Mouse (Mus musculus) limb, embryonic 10.5 days (tissue): Measurements from ENCODE around the gene Kcnq5. TPM values are rescaled to one million over a fixed set of nuclear protein-coding genes. Genes with fewer than 3 reads are reported as not detected.

ENCODE experiments used
- DNase-seq: peaks from one replicate; pipeline ENCODE4 v3.0.0-alpha.2; 2017; ENCODE audit warnings: low spot score
- H3K27ac ChIP-seq: fragments of 300-500 bp; sonication (generic); 2 replicates; pipeline ENCODE4 v1.5.1; 2016; ENCODE audit warnings: mild to moderate bottlenecking
- H3K27me3 ChIP-seq: fragments of 300-500 bp; sonication (generic); 2 replicates; pipeline ENCODE4 v1.6.1; 2016; ENCODE audit warnings: low read depth, mild to moderate bottlenecking; ENCODE audit not compliant: poor library complexity, severe bottlenecking
- H3K36me3 ChIP-seq: fragments of 300-500 bp; sonication (generic); 2 replicates; pipeline ENCODE4 v1.6.1; 2016; ENCODE audit warnings: mild to moderate bottlenecking, moderate library complexity
- H3K4me1 ChIP-seq: fragments of 300-500 bp; sonication (generic); 2 replicates; pipeline ENCODE4 v1.6.1; 2016
- H3K4me3 ChIP-seq: fragments of 300-500 bp; sonication (generic); 2 replicates; pipeline ENCODE4 v1.5.1; 2016; ENCODE audit warnings: mild to moderate bottlenecking, moderate library complexity
- H3K9me3 ChIP-seq: fragments of 300-500 bp; sonication (generic); replicated peaks from 2 replicates; pipeline ENCODE4 v1.6.1; 2016; ENCODE audit warnings: mild to moderate bottlenecking
- WGBS: fragments of 180-500 bp; shearing (Covaris S2); methylation state at CpG from one replicate; pipeline ENCODE4 v1.1.7; 2016; 5-methylcytosine and 5-hydroxymethylcytosine counted together
- polyA plus RNA-seq: library from polyadenylated mRNA; unstranded; fragments of >200 nt; fragmentation: Nextera tagmentation; extraction: Ambion mirVana; gene quantifications from 2 replicates; pipeline ENCODE4 v1.2.1, GENCODE M21; 2016

Gene Kcnq5
- polyA plus RNA-seq, 1 experiment from 2014 or later, result 0.81 TPM

- no peak overlapping the region for H3K27ac ChIP-seq
- DNase-seq, result no peak
- H3K27me3 ChIP-seq, result no peaks in the 10 kb centered on the region
- H3K4me3 ChIP-seq, result no peak overlapping the region
- no peaks in the 10 kb centered on the region for H3K9me3 ChIP-seq
- H3K36me3 ChIP-seq, result no peaks in the 10 kb centered on the region
- 82% methylated on average over 1 of the region's 1 CpGs for WGBS
- no peaks in the 10 kb centered on the region for H3K4me1 ChIP-seq
Measured at GRCm38 (mm10) chr1:21688918-21689317, 272.8 kb downstream of the Kcnq5 start.

- Histone ChIP-seq H3K36me3 (no peaks in the 10 kb centered on the region), H3K4me1 (no peaks in the 10 kb centered on the region), H3K4me3 (no peak overlapping the region), H3K27me3 (no peaks in the 10 kb centered on the region), H3K27ac (no peak overlapping the region), H3K9me3 (no peaks in the 10 kb centered on the region)
- 93% methylated on average over 3 of the region's 3 CpGs for WGBS
- no peak for DNase-seq
Measured at GRCm38 (mm10) chr1:21684444-21684843, 277.3 kb downstream of the Kcnq5 start.

- Histone ChIP-seq H3K36me3 (no peaks in the 10 kb centered on the region), H3K4me3 (no peak overlapping the region), H3K4me1 (no peaks in the 10 kb centered on the region), H3K27me3 (no peaks in the 10 kb centered on the region), H3K27ac (no peak overlapping the region), H3K9me3 (no peaks in the 10 kb centered on the region)
- 88% methylated on average over 3 of the region's 3 CpGs for WGBS
- no peak for DNase-seq
Measured at GRCm38 (mm10) chr1:21676805-21677204, 284.9 kb downstream of the Kcnq5 start.

- 86% methylated on average over 3 of the region's 3 CpGs for WGBS
- Histone ChIP-seq H3K4me3 (no peak overlapping the region), H3K4me1 (no peaks in the 10 kb centered on the region), H3K36me3 (no peaks in the 10 kb centered on the region), H3K27ac (no peak overlapping the region), H3K9me3 (no peaks in the 10 kb centered on the region), H3K27me3 (no peaks in the 10 kb centered on the region)
- no peak for DNase-seq
Measured at GRCm38 (mm10) chr1:21660840-21661239, 300.9 kb downstream of the Kcnq5 start.

- no peak for DNase-seq
- WGBS, result 90% methylated on average over 4 of the region's 4 CpGs
- no peaks in the 10 kb centered on the region for H3K4me1 ChIP-seq
Measured at GRCm38 (mm10) chr1:21650820-21651219, 310.9 kb downstream of the Kcnq5 start.

GRCm38 (mm10) chr1:21635406-21635805, 326.3 kb downstream of the Kcnq5 start:
- no peaks in the 10 kb centered on the region for H3K9me3 ChIP-seq
- H3K27ac ChIP-seq, result no peak overlapping the region
- H3K4me3 ChIP-seq, result no peak overlapping the region
- no peak for DNase-seq
- H3K36me3 ChIP-seq, result no peaks in the 10 kb centered on the region
- H3K4me1 ChIP-seq, result no peaks in the 10 kb centered on the region
- H3K27me3 ChIP-seq, result no peaks in the 10 kb centered on the region
- 82% methylated on average over 2 of the region's 2 CpGs for WGBS

More at GRCm38 (mm10) chr1:21650820-21651219, 310.9 kb downstream of the Kcnq5 start:
- Histone ChIP-seq H3K27me3 (no peaks in the 10 kb centered on the region), H3K4me3 (no peak overlapping the region), H3K9me3 (no peaks in the 10 kb centered on the region), H3K27ac (no peak overlapping the region), H3K36me3 (no peaks in the 10 kb centered on the region)

- H3K27me3 ChIP-seq, result no peaks in the 10 kb centered on the region
- H3K36me3 ChIP-seq, result no peaks in the 10 kb centered on the region
- H3K27ac ChIP-seq, result no peak overlapping the region
- 81% methylated on average over 1 of the region's 1 CpGs for WGBS
- H3K4me3 ChIP-seq, result no peak overlapping the region
- no peaks in the 10 kb centered on the region for H3K9me3 ChIP-seq
- no peak for DNase-seq
- H3K4me1 ChIP-seq, result no peaks in the 10 kb centered on the region
Measured at GRCm38 (mm10) chr1:21634013-21634412, 327.7 kb downstream of the Kcnq5 start.

- no peak overlapping the region for H3K27ac ChIP-seq
- WGBS, result 82% methylated on average over 2 of the region's 2 CpGs
- H3K36me3 ChIP-seq, result no peaks in the 10 kb centered on the region
- H3K9me3 ChIP-seq, result no peaks in the 10 kb centered on the region
- no peaks in the 10 kb centered on the region for H3K27me3 ChIP-seq
- DNase-seq, result no peak
- no peaks in the 10 kb centered on the region for H3K4me1 ChIP-seq
- no peak overlapping the region for H3K4me3 ChIP-seq
Measured at GRCm38 (mm10) chr1:21622455-21622854, 339.3 kb downstream of the Kcnq5 start.

- DNase-seq, result no peak
- no peaks in the 10 kb centered on the region for H3K36me3 ChIP-seq
- no peaks in the 10 kb centered on the region for H3K9me3 ChIP-seq
- WGBS, result 68% methylated on average over 1 of the region's 1 CpGs
- no peaks in the 10 kb centered on the region for H3K4me1 ChIP-seq
- H3K27me3 ChIP-seq, result no peaks in the 10 kb centered on the region
- H3K4me3 ChIP-seq, result no peak overlapping the region
- H3K27ac ChIP-seq, result no peak overlapping the region
Measured at GRCm38 (mm10) chr1:21622039-21622438, 339.7 kb downstream of the Kcnq5 start.

GRCm38 (mm10) chr1:21618712-21619111, 343.0 kb downstream of the Kcnq5 start:
- H3K4me1 ChIP-seq, result no peaks in the 10 kb centered on the region
- WGBS, result 92% methylated on average over 3 of the region's 3 CpGs
- H3K9me3 ChIP-seq, result no peaks in the 10 kb centered on the region
- no peaks in the 10 kb centered on the region for H3K36me3 ChIP-seq
- no peaks in the 10 kb centered on the region for H3K27me3 ChIP-seq
- no peak overlapping the region for H3K4me3 ChIP-seq
- DNase-seq, result no peak
- no peak overlapping the region for H3K27ac ChIP-seq

- WGBS, result 82% methylated on average over 4 of the region's 4 CpGs
- H3K4me3 ChIP-seq, result no peak overlapping the region
- H3K9me3 ChIP-seq, result no peaks in the 10 kb centered on the region
- DNase-seq, result no peak
- no peaks in the 10 kb centered on the region for H3K27me3 ChIP-seq
- no peak overlapping the region for H3K27ac ChIP-seq
- H3K36me3 ChIP-seq, result no peaks in the 10 kb centered on the region
- H3K4me1 ChIP-seq, result no peaks in the 10 kb centered on the region
Measured at GRCm38 (mm10) chr1:21616666-21617065, 345.1 kb downstream of the Kcnq5 start.

- DNase-seq, result no peak
- WGBS, result 79% methylated on average over 2 of the region's 2 CpGs
- no peaks in the 10 kb centered on the region for H3K36me3 ChIP-seq
Measured at GRCm38 (mm10) chr1:21613933-21614332, 347.8 kb downstream of the Kcnq5 start.

GRCm38 (mm10) chr1:21604003-21604402, 357.7 kb downstream of the Kcnq5 start:
- Histone ChIP-seq H3K4me1 (no peaks in the 10 kb centered on the region), H3K27ac (no peak overlapping the region), H3K36me3 (no peaks in the 10 kb centered on the region), H3K9me3 (no peaks in the 10 kb centered on the region), H3K27me3 (no peaks in the 10 kb centered on the region), H3K4me3 (no peak overlapping the region)
- no peak for DNase-seq
- 86% methylated on average over 4 of the region's 4 CpGs for WGBS

More at GRCm38 (mm10) chr1:21613933-21614332, 347.8 kb downstream of the Kcnq5 start:
- no peak overlapping the region for H3K4me3 ChIP-seq
- H3K9me3 ChIP-seq, result no peaks in the 10 kb centered on the region
- H3K27ac ChIP-seq, result no peak overlapping the region
- H3K27me3 ChIP-seq, result no peaks in the 10 kb centered on the region
- no peaks in the 10 kb centered on the region for H3K4me1 ChIP-seq

GRCm38 (mm10) chr1:21602567-21602966, 359.2 kb downstream of the Kcnq5 start:
- no peak for DNase-seq
- H3K27ac ChIP-seq, result no peak overlapping the region

More at GRCm38 (mm10) chr1:21602567-21602966, 359.2 kb downstream of the Kcnq5 start:
- H3K36me3 ChIP-seq, result no peaks in the 10 kb centered on the region
- H3K27me3 ChIP-seq, result no peaks in the 10 kb centered on the region
- H3K4me1 ChIP-seq, result no peaks in the 10 kb centered on the region
- H3K4me3 ChIP-seq, result no peak overlapping the region
- no peaks in the 10 kb centered on the region for H3K9me3 ChIP-seq
